Mouse (Mus musculus) mesoderm, embryonic 11.5 days (tissue): ENCODE measurements around the gene Slc25a30.
A peak's percentile ranks its signal among the peaks of the same experiment; 100 is the strongest.
"Not testable (repeated sequence)": the region's sequence is repeated elsewhere in the genome, so short reads cannot be mapped to it uniquely, and the experiment has no call there.

Source experiments
- DNase-seq: peaks from one replicate; pipeline ENCODE4 v3.0.0-alpha.2; 2012; ENCODE audit warnings: low read depth, low spot score

Slc25a30 gene

GRCm38 (mm10) chr14:75793110-75793509 is 6.3 kb upstream of the Slc25a30 start:
- DNase-seq, result no peak

- no peak for DNase-seq
Observed at GRCm38 (mm10) chr14:75791372-75791771, 4.5 kb upstream of the Slc25a30 start.

- no peak for DNase-seq
Observed at GRCm38 (mm10) chr14:75790411-75790996, 3.7 kb upstream of the Slc25a30 start.

- DNase-seq, result no peak
Observed at GRCm38 (mm10) chr14:75789291-75789690, 2.5 kb upstream of the Slc25a30 start.

GRCm38 (mm10) chr14:75787794-75788175 is 948 bp upstream of the Slc25a30 start:
- no peak for DNase-seq

GRCm38 (mm10) chr14:75786424-75786867 is 391 bp downstream of the Slc25a30 start:
- peak; percentile 59 for DNase-seq

- no peak for DNase-seq
Observed at GRCm38 (mm10) chr14:75779913-75780312, 6.9 kb downstream of the Slc25a30 start.

GRCm38 (mm10) chr14:75776637-75777036 is 10.2 kb downstream of the Slc25a30 start:
- DNase-seq, result no peak

GRCm38 (mm10) chr14:75773431-75773830 is 13.4 kb downstream of the Slc25a30 start:
- DNase-seq, result no peak

GRCm38 (mm10) chr14:75772407-75772806 is 14.4 kb downstream of the Slc25a30 start:
- DNase-seq, result not testable (repeated sequence)

GRCm38 (mm10) chr14:75771101-75771501 is 15.7 kb downstream of the Slc25a30 start:
- DNase-seq, result no peak

- DNase-seq, result no peak
Observed at GRCm38 (mm10) chr14:75769334-75769733, 17.5 kb downstream of the Slc25a30 start.

- DNase-seq, result no peak
Observed at GRCm38 (mm10) chr14:75768275-75768608, 18.6 kb downstream of the Slc25a30 start.

- peak; percentile 92 for DNase-seq
Observed at GRCm38 (mm10) chr14:75767492-75768274, 19.2 kb downstream of the Slc25a30 start.

- DNase-seq, result peak; percentile 61
Observed at GRCm38 (mm10) chr14:75761028-75761805, 25.6 kb downstream of the Slc25a30 start.

GRCm38 (mm10) chr14:75758401-75758800 is 28.4 kb downstream of the Slc25a30 start:
- DNase-seq, result no peak

- no peak for DNase-seq
Observed at GRCm38 (mm10) chr14:75757821-75758220, 29.0 kb downstream of the Slc25a30 start.

GRCm38 (mm10) chr14:75756971-75757370 is 29.9 kb downstream of the Slc25a30 start:
- no peak for DNase-seq

- peak; percentile 90 for DNase-seq
Observed at GRCm38 (mm10) chr14:75753991-75754817, 32.6 kb downstream of the Slc25a30 start, which contains the start of gene Cog3. TSS of gene Cog3 (minus strand) at chr14:75754517.

- no peak for DNase-seq
Observed at GRCm38 (mm10) chr14:75753206-75753605, 33.6 kb downstream of the Slc25a30 start.

GRCm38 (mm10) chr14:75751040-75751439 is 35.8 kb downstream of the Slc25a30 start:
- no peak for DNase-seq
